Mouse (Mus musculus) cerebellum, postnatal 10 days (tissue): ENCODE results near the gene Epdr1.
"Not testable (repeated sequence)": the region's sequence is repeated elsewhere in the genome, so short reads cannot be mapped to it uniquely, and the experiment has no call there.

Source experiments
- DNase-seq, 2 experiments: peaks; one replicate each; pipeline ENCODE4 v3.0.0; 2021; ENCODE audit warnings: mixed read lengths in 2 of 2

Gene Epdr1

GRCm38 (mm10) chr13:19604916-19605315, 14.8 kb downstream of the Epdr1 start:
- no peak for DNase-seq

GRCm38 (mm10) chr13:19603719-19604118, 16.0 kb downstream of the Epdr1 start:
- DNase-seq = no peak

DNA sequence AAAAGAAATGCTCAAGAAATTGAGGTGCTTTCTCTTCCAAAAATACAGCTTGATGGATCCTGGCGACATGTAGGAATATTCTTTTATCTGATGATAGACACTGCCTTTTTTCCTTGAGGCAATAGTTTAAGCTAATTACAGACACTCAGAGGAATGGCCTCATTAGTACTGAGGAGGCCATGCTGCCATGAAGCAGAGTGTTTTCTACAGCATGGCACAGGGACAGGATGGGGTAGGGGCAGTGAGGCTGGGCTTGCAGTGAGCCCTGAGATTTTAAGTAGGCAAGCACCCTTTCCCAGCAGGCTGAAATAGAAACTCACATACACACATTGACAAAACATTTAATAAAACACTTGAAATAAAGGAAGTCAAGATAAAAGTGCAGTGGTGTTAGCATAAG, 17.2 kb downstream of the Epdr1 start:
- DNase-seq = no peak

- DNase-seq = no peak
These were observed 20.5 kb downstream of the Epdr1 start for GRCm38 (mm10) chr13:19599242-19599641.

- DNase-seq = peak; percentile 20 to 44
These were observed 24.6 kb downstream of the Epdr1 start for GRCm38 (mm10) chr13:19595141-19595540.

DNA sequence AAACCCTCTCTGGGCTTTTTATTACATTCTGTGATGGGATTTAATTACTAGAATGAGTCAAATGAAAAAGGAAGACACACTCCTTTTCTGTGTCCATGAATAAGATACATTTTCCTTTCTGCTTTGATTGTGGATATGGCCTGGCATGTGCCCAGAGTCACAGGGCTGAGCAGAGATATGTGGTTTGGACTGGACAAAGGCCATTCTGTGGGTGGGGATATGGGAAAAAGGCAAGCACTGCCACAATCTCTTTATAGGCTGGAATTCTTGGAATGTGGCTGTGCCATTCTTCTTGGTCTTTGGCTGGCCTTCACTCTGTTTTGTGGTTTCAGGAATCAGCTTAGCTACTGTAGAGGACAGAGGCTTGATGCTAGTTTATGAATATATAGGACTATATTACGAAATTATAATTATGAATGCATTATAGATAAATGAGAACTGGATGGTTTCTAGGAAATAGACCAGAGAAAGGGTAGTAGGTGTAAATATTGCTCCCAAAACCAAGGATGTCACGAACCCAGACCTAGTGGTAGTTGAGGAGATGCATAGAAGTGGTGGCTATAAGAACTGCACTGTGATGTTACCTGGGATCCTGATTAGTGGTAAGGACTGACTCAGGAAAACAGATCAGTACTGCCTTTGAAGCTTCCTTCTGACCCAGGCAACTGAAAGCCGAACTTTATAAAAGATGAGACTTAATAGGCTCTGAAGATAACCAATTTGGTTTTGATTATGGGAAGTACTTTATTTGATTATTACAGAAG, 28.5 kb downstream of the Epdr1 start:
- DNase-seq = no peak

- DNase-seq = no peak
These were observed 43.8 kb downstream of the Epdr1 start for GRCm38 (mm10) chr13:19575947-19576346.

DNA sequence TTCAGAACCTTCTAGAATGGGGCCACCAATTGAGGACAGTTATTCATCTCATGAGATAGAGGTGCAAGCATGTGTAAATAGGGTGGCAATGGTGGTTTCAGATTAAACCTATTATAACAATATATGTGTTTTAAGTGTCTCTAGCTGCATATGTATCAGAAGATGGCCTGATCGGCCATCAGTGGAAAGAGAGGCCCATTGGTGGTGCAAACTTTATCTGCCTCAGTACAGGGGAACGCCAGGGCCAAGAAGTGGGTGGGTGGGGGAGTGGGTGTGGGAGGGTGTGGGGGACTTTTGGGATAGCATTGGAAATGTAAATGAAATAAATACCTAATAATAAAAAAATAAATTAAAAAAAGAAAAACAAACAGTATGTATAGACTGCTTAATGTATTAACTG, 45.0 kb downstream of the Epdr1 start:
- not testable (repeated sequence) for DNase-seq

GRCm38 (mm10) chr13:19570166-19570565, 49.6 kb downstream of the Epdr1 start:
- not testable (repeated sequence) for DNase-seq

DNA sequence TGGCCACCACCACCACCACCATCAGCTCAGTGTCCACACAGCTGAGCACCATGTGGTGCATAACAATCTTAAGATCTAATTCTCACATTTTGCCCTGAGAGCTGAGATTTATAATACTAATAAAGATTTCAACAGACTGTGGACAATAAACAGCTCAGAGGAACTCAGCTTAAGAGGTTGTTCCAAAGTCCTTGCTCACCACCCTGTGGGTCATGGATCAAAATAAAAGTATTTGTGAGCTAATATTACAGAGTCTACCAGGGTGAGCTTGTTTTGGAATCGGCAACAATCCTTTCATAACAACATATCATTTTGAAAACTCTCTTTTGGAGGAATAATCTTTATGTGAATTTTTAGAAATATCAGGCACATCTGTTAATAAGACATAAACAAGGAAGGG, 57.2 kb downstream of the Epdr1 start:
- no peak for DNase-seq

GRCm38 (mm10) chr13:19555391-19555790, 64.3 kb downstream of the Epdr1 start:
- no peak for DNase-seq
